Mouse (Mus musculus) gastrocnemius, postnatal 4 days (tissue): Measurements from ENCODE around the gene Mrpl18. TPM values are rescaled to one million over a fixed set of nuclear protein-coding genes. Genes with fewer than 3 reads are reported as not detected.
"Not testable (repeated sequence)": the region's sequence is repeated elsewhere in the genome, so short reads cannot be mapped to it uniquely, and the experiment has no call there.

ENCODE experiments used
- DNase-seq, 2 experiments: peaks; one replicate each; pipeline ENCODE4 v3.0.0; 2021 to 2022; ENCODE audit warnings: low spot score in 2 of 2, mixed read lengths in 2 of 2
- total RNA-seq, 2 experiments: library from RNA; stranded (reverse); gene quantifications; 2 replicates each; pipeline ENCODE4 v1.2.3; 2021

The Mrpl18 gene
- total RNA-seq, 2 experiments from 2014 or later = 81.4 to 83.4 TPM

- no peak for DNase-seq
Observed at GRCm38 (mm10) chr17:12915488-12915880, 661 bp downstream of the Mrpl18 start, which contains the start of gene Tcp1. Gene Tcp1 (plus strand): TSS chr17:12915701.

- no peak for DNase-seq
Observed at GRCm38 (mm10) chr17:12910391-12910790, 5.8 kb downstream of the Mrpl18 start.

- no peak for DNase-seq
Observed at GRCm38 (mm10) chr17:12909361-12910280, 6.5 kb downstream of the Mrpl18 start, which contains the start of gene Pnldc1. Gene Pnldc1 (minus strand): TSS chr17:12910230.

GRCm38 (mm10) chr17:12906436-12906835, 9.7 kb downstream of the Mrpl18 start:
- no peak for DNase-seq

DNA sequence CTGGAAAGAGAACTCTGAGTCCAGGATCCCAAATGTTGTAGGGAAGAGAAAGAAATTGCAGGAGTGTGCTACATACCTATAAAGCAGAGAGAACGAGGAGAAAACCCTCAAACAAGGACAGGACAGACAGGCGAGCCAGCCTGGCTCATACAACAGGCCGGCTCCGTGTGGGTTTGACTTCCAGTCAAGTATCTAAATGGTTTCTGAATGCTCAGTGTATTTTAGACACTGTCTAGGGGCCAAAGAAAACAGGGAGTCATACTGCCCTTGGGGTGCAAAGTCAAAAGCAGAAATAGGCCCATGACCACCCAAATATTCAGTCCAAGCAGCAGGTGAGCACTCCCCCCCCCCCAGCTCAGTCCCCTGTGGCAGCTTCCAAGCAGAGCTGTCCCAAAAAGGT, 10.3 kb downstream of the Mrpl18 start:
- no peak for DNase-seq

GRCm38 (mm10) chr17:12904349-12904748, 11.8 kb downstream of the Mrpl18 start:
- DNase-seq = no peak

GRCm38 (mm10) chr17:12903372-12904333, 12.5 kb downstream of the Mrpl18 start:
- no peak for DNase-seq

- DNase-seq = no peak
Observed at GRCm38 (mm10) chr17:12902291-12902690, 13.9 kb downstream of the Mrpl18 start.

- not testable (repeated sequence) for DNase-seq
Observed at GRCm38 (mm10) chr17:12898607-12899006, 17.5 kb downstream of the Mrpl18 start.

DNA sequence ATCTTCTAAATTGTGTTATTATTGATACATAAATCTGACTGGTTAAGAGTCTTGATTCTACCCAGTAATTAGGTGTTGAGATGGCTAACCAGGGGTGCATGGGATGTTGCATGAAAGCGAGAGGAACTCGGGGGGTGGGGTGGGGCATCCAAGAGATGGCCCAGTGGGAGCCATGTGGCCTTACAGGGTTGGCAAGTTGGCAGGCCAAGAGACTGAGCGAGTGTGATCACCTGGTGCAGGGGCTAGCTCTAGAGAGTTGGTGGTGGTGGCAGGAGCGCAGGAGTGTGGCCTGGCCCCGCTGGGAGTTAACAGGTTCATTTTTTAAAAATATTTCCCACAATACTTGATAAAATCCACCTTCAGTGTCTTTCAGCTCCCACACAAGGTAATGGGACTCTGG, 18.5 kb downstream of the Mrpl18 start:
- no peak for DNase-seq

GRCm38 (mm10) chr17:12892033-12892432, 24.1 kb downstream of the Mrpl18 start:
- DNase-seq = no peak

DNA sequence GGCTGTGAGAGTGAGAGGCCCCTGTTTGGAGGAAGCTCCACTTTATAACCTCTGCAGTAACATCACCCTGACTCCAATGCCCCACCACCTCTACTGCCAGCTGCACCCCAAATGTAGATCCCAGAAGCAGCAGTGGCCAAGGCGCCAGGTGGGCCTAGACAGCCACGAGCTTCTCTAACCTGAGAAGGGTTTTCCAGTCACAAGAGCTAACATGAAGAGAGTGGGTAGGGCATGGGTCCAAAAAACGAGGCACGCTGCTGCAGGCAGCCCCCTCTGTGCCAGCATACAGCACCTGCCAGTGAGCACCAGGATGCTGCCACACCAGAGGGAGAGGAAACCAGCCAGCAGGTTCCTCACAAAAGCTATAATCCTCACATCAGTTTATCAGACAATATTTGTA, 25.1 kb downstream of the Mrpl18 start:
- DNase-seq = no peak

GRCm38 (mm10) chr17:12887021-12887775, 28.9 kb downstream of the Mrpl18 start:
- no peak for DNase-seq

DNA sequence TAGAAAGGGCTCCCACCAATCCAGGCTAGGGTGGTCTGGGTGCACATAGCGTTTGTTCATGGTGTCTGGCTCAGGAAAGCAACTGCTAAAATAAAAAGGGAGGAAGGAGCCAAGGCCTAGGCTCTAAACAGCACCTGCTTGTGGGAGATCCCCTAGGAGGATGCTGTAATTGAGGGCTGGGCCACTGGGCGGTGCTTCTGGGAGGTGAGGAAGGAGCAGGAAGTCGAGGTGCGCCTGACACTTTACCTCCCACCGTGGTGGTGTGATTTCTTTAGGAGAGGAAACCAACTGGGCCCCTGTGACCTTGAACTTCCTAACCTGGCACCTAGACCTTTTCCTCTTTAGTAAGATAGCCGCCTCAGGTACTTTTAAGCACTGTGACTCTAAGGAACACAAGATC, 29.5 kb downstream of the Mrpl18 start:
- DNase-seq = no peak

DNA sequence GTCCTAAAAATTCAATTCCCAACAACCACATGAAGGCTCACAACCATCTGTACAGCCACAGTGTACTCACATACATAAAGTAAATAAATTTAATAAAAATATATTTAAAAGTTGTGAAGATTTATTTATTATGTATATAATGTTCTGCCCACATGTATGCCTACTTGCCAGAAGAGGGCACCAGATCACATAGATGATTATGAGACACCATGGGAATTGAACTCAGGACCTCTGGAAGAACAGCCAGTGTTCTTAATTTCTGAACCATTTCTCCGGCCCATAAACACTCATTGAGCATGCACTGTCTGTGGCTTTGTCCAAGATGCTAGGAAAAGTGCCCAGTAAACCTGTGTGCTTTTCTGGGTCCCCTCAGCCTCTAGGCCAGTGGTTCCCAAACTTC, 34.9 kb downstream of the Mrpl18 start:
- DNase-seq = no peak

DNA sequence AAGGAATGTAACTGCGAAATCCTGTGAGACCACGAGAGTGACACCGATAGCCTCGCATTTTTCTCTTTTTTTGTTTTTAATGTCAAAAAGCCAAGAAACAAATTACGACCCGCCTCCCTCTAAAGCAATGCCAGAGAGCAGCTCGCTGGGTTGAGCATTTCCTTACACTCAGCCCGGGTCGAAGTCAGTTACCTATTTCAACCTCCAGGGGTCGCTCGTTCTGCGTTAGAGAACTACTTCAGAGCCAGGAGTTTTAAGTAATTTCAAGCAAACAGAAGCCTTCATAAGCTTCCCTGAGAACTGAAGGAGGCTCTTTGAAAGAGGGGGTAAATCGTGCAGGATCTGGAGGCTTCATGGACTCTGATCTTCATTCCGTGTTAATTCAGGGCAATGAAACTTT, 36.0 kb downstream of the Mrpl18 start:
- peak; percentile 58 to 82 for DNase-seq

DNA sequence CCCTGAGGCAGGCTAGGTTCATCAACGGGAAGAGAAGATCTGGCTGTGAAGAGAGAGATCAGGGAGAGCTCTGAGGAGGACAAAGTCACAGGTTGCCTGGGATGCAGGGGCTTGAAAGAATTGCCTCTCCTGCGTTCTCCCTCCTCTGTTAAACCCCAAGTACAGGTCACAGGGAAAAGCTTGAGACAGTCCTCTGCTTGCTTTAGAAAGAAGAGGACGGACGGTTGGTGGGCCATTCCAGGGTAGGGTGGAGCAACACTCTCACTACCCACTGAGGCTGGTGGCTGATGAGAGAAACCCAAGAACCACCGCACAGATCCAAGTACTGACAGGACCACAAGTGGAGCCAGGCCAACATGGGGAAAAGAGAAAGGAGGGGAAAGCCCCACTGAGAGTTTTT, 40.4 kb downstream of the Mrpl18 start, which contains the start of gene Mrgprh:
Gene Mrgprh (plus strand): TSS at position 301 of the 400 bp plus-strand sequence.
- no peak for DNase-seq

DNA sequence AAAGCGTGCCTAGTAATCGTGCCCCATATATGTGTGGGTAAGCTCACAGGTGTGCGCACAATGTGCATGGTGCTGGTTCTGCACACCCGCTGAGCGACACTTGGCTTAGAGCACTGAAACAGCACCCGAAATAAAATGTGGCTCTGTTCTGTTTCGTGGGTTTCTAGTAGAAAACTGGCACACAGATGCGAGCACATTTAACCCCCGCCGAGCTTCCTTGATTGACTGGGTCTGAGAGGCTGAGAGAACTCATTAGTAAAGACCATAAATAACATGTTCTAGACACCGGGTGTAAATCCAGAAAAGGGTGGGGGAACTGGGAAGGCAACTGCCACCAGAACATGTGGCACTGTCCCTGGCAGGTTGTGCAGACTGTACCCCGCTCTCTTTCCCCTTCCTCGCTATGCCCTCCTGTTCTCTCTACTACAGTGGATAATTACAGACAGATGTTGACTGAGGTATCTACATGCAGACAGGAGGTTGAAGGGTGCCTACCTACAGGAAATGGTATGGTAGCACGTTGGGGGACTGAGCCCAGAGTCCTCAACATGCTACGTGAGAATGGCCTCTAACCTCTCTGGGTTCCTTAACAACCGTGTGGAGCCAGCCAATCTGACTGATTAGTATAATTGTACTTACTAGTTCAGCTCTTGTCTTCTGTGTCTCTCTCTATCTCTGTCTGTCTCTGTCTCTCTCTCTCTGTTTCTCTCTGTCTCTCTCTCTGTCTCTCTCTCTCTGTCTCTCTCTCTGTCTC, 43.7 kb downstream of the Mrpl18 start:
- DNase-seq = no peak

DNA sequence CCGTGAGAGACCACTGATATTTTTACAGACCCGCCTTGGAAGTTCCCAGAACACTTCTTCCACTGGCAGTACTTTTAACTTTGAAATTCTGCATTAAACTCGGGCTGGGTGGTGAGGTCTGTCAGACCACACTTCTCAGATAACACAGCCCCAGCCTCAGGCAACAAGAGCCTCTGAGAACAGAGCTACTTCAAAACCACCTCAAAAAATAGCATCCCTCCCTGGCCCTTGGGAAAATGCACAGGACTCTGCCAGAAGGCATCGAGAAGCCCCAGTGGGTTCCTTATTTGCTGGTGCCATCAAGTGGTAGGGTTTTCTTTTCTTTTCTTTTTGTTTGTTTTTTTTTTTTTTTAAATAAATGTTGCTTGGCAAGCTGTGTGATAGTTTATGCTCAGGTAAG, 47.5 kb downstream of the Mrpl18 start:
- no peak for DNase-seq

DNA sequence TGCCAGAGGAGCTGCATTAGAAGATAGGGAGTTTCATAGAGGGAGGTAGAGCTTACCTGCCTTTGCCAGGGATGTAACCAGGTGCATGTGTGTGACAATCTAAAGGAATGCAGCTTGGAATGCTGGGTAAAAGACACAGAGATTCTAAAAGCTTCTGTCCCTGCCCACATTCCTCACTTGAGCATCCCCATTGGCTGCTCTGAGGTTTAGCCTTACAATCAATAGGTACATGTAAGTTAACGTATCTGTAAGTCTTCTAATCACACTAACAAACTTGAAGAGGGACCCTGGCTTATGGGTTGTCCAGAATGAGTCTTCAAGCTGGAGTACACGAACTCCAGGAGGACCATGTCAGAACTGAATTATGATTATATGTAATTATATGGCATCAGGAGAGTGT, 48.1 kb downstream of the Mrpl18 start, which contains the start of gene Mas1:
Gene Mas1 (minus strand): TSS at position 101 of the 400 bp plus-strand sequence.
- DNase-seq = no peak
